Mouse (Mus musculus): ENCODE results near the gene Syne2.

DNA sequence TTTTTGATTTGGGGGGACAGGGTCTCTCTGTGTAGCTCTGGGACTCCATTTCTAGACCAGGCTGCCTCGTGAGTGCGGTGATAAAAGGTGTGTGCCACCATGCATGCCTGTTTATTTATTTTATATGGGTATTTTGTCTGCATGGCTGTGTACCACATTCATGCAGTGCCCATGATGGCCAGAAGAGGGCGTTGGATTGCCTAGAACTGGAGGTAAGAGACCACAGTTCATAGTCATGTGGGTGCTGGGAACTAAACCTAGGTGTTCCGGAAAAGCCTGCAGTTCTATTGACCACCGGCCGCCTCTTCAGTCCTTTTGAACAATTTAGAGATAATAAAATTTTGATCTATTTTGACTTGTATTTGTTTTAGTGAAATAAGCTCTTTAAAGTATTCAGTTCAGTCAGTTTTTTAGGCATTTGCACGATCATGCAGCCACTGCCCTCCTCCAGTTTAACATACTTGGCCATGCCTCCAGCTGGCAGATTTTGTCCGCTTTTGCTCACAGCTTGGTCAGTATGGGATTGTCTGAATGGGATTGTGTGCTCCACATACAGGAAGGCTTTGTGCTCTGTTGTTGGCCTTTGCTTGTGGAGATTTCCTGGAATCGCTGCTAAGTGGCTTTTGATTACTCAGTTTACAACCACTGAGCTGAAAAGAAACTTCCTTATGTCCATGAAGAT, 76.5 kb downstream of the Syne2 start:
- TF ChIP-seq EP300 (optimal IDR thresholded peaks at IDR 0.05), result no peak
- TF ChIP-seq CTCF (IDR thresholded peaks at IDR 0.05; ENCODE audit: low read depth), result peak; percentile 61
